Mouse (Mus musculus): Measurements from ENCODE around the gene Rps18.

Gene Rps18

DNA sequence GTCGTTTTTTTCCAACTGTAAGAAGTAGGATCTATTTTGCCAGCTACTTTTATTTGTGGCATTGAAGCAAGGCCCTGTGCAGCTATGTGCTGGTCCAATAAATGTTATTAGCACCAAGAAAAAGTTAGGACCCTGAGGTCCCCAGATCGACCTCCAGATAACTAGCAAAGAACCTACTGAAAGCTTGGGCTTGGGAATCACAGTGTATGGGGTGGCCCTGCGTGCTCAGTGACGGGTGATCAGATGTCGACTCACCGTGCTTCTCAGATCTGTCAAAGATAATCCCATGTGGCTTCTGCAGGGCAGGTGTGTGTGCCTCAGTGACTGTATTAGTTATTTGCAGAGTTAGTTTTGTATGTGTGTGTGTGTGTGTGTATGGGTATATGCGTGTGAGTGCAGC, 34.4 kb downstream of the Rps18 start:
- DNase-seq (ENCODE audit: low read depth, low spot score): no peak

DNA sequence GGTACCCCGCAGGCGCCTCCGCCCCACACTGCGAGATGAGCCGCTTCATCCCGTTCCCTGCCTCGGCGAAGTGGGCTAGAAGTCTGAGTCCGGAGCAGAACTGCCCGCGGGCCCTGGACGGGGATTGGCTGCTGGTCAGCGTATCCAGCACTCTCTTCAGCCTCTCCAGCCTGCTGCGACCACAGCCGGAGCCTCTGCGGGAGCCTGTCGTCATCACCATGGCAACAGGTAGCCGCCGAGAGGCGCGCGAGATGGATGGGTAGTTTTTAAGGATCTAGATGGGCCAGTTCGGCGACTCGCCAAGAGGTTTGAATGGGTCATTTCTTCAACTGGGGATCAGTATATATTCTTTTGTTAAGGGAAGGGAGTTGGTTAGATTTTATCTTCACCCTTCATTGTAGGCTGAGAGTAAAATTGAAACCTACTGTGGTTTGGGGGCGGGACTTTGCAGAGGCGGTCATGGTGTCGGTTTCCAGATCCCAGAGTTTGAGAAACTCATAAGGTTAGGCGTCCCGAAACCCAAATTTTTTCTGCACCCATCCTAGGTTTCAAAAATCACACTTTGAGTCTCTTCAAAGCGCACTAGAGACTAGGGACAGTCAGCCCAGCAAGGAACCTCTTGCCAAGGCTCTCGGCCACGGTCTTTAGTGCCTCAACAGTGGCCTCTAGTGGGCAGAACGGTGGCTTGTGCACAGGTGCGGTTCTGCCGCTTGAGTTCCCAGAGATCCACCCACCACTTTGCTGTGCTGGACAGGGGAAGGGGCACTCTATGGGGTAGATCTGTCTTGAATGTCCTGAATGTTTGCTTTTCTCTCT, 35.3 kb downstream of the Rps18 start:
- peak; percentile 86 for DNase-seq (ENCODE audit: low read depth, low spot score)

DNA sequence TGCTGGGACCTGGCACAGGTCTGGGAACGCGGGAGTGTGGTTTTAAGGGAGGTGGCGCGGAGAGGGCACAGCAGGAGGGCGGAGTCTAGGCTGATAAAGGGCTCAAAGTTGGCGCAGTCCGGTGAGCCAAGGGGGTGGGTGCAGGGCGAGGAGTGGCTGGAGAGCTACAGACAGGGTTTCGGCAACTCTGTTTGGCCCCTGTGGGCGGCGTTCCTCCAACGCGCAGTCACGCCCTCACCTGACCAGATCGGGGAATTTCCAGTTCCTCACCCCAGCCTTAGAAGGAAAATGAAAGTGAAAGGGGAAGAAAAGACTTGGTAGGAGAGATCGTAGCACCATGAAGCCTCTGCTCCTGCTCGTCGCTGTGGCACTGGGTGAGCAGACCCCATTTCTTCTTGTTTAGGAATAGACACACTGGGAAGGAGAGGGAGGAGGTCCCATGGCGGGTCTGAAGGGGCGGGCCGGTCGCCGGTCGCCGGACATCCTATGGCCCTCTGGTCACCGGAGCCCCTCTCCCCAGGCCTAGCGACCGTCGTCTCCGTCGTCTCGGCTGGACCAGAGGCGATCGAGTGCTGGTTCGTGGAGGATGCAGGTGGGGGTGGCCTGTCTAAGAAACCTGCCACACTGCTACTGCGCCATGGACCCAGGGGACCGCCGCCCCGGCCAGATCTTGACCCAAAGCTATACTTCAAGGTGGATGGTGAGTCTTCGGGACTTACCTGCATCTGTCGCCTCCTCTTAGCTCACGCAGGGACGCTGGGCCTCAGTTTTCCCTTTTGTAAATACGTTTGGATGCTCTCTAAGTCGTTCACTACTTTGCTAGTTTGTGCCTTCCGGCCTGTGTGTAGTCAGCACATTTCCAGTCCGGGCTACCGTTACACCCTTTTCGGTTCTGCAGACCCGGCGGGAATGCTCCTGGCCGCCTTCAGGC, 36.2 kb downstream of the Rps18 start:
- peak; percentile 86 for DNase-seq (ENCODE audit: low read depth, low spot score)

DNA sequence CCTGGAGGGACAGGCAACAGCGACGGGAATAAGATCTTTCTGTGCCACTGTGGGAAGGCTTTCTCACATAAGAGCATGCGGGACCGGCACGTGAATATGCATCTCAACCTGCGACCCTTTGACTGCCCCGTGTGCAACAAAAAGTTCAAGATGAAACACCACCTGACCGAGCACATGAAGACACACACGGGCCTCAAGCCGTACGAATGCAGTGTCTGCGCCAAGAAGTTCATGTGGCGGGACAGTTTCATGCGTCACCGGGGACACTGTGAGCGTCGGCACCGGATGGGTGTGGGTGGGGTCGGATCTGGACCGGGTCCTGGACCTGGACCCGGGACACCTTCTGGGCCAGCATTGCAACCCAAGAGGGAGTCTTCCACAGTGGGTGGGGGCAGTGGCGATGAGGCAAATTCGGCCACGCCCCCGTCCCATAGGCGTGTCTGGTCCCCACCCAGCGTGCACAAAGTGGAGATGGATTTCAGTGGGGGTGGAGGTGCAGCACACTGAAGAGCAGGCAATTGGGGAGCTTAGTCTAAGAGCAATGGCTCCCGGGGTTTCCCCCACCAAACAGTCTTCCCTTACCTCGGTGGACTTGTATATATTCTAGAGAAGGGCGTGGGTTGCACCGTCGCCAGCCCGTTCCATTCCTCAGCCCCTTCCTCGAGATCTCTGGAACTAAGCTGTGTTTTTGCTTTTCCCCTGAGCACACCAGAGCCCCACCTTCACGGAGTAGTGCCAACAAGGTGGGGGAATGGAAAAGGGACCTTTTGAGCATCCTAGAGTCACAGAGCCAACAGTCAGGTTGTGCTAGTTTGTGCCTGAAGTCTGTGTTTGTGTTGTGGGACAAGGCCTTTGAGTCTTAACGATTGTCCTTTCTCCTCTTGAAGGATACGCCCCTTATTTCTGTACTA, 37.3 kb downstream of the Rps18 start:
- DNase-seq (ENCODE audit: low read depth, low spot score): peak; percentile 65

DNA sequence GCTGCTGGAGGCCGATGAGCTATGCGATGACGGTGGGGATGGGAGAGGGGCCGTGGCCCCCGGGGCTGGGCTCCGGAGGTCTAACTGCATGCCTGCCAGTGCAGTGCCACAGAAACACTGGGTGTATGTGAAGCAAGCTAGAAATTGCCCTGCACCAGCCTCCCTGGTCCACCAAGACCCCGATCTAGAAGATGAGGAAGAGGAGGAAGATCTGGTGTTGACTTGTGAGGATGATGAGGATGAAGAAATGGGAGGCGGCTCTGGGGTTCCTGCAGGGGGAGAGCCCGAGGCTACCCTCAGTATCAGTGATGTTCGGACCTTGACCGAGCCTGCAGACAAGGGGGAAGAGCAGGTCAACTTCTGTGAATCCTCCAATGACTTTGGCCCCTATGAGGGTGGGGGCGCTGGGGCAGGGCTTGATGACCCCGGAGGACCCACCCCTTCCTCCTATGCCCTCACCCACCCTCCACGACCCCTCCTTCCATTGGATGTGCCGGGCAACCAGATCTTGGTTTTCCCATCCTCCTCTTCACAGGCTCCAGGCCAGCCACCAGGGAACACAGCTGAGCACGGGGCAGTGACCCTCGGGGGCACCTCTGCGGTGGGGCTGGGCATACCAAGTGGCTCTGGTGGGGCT, 38.0 kb downstream of the Rps18 start:
- no peak for DNase-seq (ENCODE audit: low read depth, low spot score)

DNA sequence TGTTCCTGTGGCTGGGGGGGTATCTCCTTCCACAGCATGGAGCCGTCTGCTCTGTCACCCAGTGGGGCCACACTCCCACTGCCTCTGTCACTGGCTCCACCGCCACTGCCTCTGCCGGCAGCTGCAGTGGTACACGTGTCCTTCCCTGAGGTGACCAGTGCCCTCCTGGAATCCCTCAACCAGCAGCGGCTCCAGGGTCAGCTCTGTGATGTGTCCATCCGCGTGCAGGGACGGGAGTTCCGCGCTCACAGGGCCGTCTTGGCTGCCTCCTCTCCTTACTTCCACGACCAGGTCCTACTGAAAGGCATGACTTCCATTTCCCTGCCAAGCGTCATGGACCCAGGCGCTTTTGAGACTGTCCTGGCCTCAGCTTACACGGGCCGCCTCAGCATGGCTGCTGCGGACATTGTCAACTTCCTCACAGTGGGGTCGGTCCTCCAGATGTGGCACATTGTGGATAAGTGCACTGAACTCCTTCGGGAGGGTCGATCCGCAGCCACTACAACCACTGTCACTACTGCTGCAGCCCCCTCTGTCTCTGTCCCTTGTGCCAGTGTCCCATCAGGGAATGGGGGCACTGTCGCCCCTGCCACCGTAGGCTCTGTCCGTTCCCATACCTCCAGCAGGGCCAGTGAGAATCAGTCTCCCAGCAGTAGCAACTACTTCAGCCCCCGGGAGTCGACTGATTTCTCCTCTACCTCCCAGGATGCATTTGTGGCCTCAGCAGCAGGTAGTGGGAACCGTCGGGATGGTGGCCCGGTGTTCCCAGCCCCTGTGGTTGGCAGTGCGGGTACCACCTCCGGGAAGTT, 38.8 kb downstream of the Rps18 start:
- DNase-seq (ENCODE audit: low read depth, low spot score): no peak

DNA sequence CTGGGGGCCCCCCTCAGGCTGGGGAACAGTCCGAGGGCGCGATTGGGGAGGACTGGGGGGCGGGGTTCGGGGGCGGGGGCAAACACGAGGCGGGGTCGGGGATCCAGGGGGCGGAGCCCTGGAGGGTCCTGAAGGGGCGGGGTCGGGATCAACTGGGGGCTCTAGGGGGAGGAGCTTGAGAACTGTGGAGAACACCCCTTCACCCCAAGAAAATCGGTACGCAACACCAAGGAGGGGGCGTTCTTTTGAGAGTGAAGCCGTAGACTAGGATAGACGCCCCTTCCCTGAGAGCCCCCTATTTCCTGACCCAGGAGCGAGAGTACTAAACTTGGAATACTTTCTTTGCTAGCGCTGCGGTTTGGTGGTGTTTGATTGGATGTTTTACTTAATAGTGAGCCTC, 39.5 kb downstream of the Rps18 start:
- peak; percentile 65 for DNase-seq (ENCODE audit: low read depth, low spot score)

DNA sequence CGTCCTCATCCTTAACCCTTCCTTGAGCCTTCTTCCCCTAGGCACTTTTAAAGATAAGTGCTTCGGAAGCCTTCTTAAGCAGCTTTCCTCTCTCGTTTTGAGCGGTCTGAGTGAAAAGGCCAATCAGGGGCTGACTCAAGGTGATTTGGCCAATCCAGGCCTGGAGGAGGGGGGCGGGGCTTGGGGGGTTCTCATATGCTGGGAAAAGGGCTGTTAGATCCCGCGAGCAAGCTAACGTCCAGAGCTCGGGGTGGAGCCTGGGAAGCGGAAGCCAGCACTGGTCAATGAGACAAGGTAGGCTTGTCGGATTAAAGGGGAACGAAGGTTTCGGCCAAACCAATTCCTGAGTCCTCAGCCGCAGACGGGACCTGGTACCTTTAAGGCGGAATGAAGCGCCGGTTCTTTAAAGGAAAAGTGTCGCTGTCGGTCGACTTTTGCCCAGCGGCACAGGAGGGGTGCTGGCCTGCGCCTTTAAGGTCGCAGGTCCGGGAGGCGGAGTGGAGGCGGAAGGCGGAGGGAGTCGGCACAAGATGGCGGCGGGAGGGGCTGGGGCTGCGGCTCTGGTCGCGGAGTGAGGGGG, 40.0 kb downstream of the Rps18 start, which contains the start of the genes Tapbp and Zbtb22:
Tapbp (plus strand) TSS at position 229 of the 580 bp plus-strand sequence.
Zbtb22 (plus strand) TSS at position 234 of the 580 bp plus-strand sequence.
- DNase-seq (ENCODE audit: low read depth, low spot score): peak; percentile 99

DNA sequence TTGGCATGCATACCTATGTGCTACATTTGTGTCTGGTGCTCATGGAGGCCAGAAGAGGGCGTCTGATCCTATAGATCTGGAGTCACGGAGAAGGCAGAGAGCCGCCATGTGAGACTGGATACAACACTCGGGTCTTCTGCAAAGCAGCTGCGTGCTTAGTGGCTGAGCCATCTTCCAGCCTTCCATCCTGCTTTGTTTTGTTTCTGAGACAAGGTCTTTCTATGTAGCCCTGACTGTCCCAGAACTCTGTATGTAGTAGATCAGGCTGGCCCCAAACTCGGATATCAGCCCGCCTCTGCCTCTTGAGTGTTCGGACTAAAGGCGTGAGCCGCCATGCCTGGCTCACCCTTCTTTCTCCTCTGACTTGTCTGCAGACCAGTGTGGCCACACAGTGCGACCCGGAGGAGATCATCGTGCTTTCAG, 40.8 kb downstream of the Rps18 start:
- peak; percentile 82 for DNase-seq (ENCODE audit: low read depth, low spot score)

DNA sequence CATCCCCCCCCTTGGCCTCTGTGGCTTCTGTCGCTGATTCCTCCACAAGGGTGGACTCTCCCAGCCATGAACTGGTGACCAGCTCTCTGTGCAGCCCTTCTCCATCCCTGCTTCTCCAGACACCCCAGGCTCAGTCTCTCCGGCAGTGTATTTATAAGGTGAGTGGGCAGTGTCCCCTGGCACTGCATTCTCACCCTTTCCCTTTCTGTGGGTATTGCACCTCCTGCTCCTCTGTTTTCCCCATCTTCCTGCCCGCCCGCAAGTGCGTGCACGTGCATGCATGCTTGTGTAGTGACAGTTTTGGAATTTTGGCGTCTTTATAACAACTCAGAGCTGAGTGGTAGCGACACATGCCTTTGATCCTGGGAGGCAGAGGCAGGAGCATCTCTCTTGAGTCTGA, 41.9 kb downstream of the Rps18 start:
- no peak for DNase-seq (ENCODE audit: low read depth, low spot score)

DNA sequence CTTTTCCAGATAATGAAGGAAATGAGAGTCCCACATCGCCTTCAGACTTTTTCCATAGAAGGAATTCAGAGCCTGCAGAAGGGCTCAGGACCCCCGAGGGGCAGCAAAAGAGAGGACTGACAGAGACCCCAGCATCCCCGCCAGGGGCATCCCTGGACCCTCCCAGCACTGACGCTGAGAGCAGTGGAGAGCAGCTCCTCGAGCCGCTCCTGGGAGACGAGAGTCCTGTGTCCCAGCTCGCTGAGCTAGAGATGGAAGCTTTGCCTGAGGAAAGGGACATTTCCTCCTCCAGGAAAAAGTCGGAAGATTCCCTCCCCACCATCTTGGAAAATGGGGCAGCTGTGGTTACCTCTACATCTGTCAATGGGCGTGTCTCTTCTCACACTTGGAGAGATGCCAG, 42.5 kb downstream of the Rps18 start:
- no peak for DNase-seq (ENCODE audit: low read depth, low spot score)

DNA sequence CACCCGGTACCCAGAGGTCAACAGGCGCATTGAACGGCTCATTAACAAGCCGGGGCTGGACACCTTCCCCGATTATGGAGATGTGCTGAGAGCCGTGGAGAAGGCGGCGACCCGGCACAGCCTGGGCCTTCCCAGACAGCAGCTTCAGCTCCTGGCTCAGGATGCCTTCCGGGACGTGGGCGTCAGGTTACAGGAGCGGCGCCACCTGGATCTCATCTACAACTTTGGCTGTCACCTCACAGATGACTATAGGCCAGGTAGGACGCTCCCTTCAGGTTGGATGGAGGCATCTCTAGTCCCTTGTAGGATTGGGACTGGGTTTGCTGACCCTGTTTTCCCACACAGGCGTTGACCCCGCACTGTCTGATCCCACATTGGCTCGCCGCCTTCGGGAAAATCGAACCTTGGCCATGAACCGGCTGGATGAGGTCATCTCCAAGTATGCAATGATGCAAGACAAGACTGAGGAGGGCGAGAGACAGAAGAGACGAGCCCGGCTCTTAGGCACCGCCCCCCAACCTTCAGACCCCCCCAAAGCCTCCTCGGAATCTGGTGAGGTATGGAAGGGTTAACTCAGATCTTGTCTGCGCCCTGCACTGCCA, 43.9 kb downstream of the Rps18 start:
- peak; percentile 60 for DNase-seq (ENCODE audit: low read depth, low spot score)

DNA sequence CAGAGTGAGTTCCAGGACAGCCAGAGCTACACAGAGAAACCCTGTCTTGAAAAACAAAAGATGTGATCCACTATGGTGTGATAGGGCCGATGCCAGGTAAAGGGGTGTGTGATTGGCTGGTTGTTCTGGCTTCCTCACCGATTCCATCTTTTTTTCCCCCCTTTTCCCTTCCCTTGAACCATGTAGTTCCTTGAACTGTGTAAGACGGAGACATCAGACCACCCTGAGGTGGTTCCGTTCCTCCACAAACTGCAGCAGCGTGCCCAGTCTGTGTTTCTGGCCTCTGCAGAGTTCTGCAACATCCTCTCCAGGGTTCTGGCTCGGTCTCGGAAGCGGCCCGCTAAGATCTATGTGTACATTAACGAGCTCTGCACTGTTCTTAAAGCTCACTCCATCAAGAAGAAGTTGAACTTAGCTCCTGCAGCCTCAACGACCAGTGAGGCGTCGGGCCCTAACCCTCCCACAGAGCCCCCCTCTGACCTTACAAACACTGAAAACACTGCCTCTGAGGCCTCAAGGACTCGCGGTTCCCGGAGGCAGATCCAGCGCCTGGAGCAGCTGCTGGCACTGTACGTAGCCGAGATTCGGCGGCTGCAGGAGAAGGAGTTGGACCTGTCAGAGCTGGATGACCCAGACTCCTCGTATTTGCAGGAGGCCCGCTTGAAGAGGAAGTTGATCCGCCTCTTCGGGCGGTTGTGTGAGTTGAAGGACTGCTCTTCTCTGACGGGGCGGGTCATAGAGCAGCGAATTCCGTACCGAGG, 44.6 kb downstream of the Rps18 start:
- no peak for DNase-seq (ENCODE audit: low read depth, low spot score)

DNA sequence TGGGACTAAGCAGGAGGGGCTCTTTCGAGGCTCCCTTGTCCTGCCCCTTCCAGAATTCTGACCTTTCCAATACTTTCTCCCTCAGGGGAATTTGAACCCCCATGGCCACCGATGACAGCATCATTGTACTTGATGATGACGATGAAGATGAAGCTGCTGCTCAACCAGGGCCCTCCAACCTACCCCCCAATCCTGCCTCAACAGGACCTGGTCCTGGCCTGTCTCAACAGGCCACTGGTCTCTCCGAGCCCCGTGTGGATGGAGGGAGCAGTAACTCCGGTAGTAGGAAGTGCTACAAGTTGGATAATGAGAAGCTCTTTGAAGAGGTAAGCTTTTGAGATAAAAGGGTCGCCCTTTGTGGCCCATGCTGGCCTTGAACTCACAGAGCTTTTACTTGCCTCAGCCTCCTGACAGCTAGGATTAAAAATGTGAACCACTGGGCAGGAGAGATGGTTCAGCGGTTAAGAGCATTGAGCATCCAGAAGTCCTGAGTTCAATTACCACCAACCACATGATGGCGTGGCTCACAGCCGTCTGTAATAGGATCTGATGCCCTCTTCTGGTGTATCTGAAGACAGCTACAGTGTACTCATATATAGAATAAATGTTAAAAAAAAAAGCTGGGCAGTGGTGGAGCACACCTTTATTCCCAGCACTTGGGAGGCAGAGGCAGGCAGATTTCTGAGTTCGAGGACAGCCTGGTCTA, 45.3 kb downstream of the Rps18 start:
- DNase-seq (ENCODE audit: low read depth, low spot score): peak; percentile 60

DNA sequence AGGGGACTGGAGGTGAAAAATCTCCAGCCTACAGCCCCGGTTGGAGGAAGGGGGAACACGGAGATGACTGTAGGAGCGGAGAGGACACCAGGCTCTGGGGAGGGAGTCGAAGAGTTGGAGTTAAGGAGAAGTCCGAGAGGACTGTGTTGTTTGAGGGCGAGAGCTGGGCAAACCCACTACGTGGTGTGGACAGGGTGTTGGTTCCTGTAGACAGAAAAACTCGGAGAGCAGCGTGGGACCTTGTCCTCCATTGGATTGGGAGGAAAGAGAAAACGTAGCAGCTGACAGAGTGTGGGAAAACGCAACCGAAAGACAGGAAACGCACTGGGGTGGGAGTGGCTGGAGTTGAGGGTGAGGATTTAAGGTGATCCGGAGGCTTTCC, 45.9 kb downstream of the Rps18 start:
- DNase-seq (ENCODE audit: low read depth, low spot score): peak; percentile 28

DNA sequence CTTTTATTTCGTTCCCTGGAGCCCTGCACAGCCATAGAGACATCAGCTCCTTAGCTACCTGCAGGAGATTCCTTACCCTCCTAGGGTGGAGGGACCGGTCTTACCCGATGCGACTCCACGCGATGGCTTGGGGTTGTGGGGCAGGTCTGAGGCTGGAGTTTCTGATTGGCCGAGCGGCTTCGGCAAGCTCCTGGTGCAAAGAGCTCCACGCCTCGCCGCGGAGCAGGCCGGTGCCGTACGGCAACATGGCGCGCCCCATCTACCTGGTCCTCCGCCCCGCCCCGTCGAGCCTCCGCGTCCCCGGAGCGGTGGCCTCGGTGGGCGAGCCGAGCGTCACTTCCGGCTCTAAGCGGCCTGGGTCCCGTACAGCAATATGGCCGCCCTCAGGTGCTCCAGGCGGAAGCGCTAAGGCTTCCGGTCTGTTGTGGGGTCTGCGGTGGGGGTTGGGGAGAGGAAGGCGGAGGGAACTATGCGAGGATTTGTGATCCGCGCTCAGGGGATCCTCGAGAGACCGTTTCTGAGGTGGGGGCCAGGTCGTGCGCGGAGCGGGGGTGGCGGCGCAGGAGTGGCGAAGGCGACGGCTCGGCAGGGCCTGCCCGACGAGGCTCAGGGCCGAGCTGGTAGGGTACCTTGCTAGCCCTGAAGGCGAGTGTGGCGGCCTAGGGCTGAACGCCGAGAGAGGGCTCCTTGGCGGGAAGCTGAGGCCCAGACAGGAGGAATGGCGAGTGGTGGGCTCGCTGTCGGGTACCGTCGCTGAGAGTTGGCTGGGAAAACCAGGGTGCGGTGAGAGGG, 46.5 kb downstream of the Rps18 start, which contains the start of gene Daxx:
Daxx (plus strand) TSS at position 338 of the 792 bp plus-strand sequence.
- DNase-seq (ENCODE audit: low read depth, low spot score): peak; percentile 98
